Mouse (Mus musculus): Measurements from ENCODE around the gene Lhfp. TPM values are rescaled to one million over a fixed set of nuclear protein-coding genes. Genes with fewer than 3 reads are reported as not detected.
A peak's percentile ranks its signal among the peaks of the same experiment; 100 is the strongest.

Lhfp gene
- polyA plus RNA-seq, 1 experiment = 33.0 TPM

DNA sequence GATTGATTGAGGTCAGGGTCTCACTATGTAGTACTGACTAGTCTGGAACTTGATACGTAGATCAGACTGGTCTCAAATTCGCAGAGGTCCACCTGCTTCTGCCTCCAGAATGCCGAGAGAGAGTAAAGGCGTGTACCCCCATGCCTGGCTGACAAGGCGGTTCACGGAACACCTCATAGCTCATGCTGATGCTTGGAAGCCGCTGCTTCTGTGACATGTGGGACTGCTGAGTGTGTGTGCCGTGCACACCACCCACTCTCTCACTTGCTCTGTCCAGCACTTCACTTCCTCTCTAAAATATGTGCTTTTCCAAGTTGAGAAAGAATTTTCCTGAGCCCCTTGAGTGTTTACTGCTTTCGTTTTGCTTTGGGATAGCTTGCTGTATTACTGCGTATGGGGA, 15.1 kb downstream of the Lhfp start:
- Histone ChIP-seq H3K4me3 (ENCODE audit: insufficient read depth, poor library complexity, severe bottlenecking) (no peak overlapping the region), H3ac (ENCODE audit: control insufficient read depth, insufficient read length, low read depth) (no peak overlapping the region), H3K36me3 (ENCODE audit: control insufficient read depth, insufficient read depth) (no peaks in the 10 kb centered on the region), H3K79me2 (ENCODE audit: control insufficient read depth, insufficient read depth) (peaks cover 68% of the 10 kb centered on the region), H3K79me3 (ENCODE audit: low read depth) (peaks cover 29% of the 10 kb centered on the region), H3K27me3 (ENCODE audit: control insufficient read depth, insufficient read depth, insufficient read length) (no peaks in the 10 kb centered on the region)
- TF ChIP-seq MYOD1 (IDR thresholded peaks at IDR 0.05; ENCODE audit: control insufficient read depth, insufficient read length, low read depth) (no peak), CTCF (IDR thresholded peaks at IDR 0.05; ENCODE audit: control insufficient read depth, insufficient read depth, insufficient read length) (no peak), MAX (IDR thresholded peaks at IDR 0.05) (no peak), MYOG (IDR thresholded peaks at IDR 0.05; ENCODE audit: control insufficient read depth, extremely low read depth, insufficient read length) (no peak), USF1 (IDR thresholded peaks at IDR 0.05; ENCODE audit: low read depth) (no peak)

DNA sequence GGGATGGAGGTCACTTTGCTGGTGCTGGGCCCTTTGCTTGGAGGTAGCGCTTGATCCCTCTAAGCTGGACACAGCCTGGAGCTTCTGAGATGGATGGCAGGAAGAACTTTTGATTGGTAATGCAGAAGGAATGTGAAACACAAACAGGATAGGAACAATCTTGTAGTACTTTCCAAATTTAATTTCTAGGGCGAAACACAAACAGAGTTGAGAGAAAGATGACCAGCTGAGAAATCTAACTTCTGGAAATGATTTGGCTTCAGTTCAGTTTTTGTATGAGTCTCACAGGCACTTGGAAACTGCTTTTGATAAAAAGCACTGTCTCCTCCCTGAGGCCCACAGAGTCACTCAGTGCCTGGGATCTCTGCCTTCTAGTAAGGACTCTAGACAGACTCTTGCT, 18.6 kb downstream of the Lhfp start:
- peaks cover 75% of the 10 kb centered on the region for H3K79me2 ChIP-seq (ENCODE audit: control insufficient read depth, insufficient read depth)
- H3K79me3 ChIP-seq (ENCODE audit: low read depth) = peaks cover 30% of the 10 kb centered on the region
- no peaks in the 10 kb centered on the region for H3K27me3 ChIP-seq (ENCODE audit: control insufficient read depth, insufficient read depth, insufficient read length)
- no peak overlapping the region for H3ac ChIP-seq (ENCODE audit: control insufficient read depth, insufficient read length, low read depth)
- no peak overlapping the region for H3K4me3 ChIP-seq (ENCODE audit: insufficient read depth, poor library complexity, severe bottlenecking)
- no peak for TF ChIP-seq FOSL1 (IDR thresholded peaks at IDR 0.05; ENCODE audit: insufficient read depth, low read length, poor library complexity, severe bottlenecking)
- no peak for TF ChIP-seq USF1 (IDR thresholded peaks at IDR 0.05; ENCODE audit: low read depth)
- no peak for TF ChIP-seq MYOD1 (IDR thresholded peaks at IDR 0.05; ENCODE audit: control insufficient read depth, insufficient read length, low read depth)
- TF ChIP-seq CTCF (IDR thresholded peaks at IDR 0.05; ENCODE audit: control insufficient read depth, insufficient read depth, insufficient read length) = no peak
- no peak for TF ChIP-seq CEBPB (IDR thresholded peaks at IDR 0.05; ENCODE audit: low read depth)
- TF ChIP-seq MYOG (IDR thresholded peaks at IDR 0.05; ENCODE audit: control insufficient read depth, extremely low read depth, insufficient read length) = no peak
- no peak for TF ChIP-seq MAX (IDR thresholded peaks at IDR 0.05)
- no peaks in the 10 kb centered on the region for H3K36me3 ChIP-seq (ENCODE audit: control insufficient read depth, insufficient read depth)

DNA sequence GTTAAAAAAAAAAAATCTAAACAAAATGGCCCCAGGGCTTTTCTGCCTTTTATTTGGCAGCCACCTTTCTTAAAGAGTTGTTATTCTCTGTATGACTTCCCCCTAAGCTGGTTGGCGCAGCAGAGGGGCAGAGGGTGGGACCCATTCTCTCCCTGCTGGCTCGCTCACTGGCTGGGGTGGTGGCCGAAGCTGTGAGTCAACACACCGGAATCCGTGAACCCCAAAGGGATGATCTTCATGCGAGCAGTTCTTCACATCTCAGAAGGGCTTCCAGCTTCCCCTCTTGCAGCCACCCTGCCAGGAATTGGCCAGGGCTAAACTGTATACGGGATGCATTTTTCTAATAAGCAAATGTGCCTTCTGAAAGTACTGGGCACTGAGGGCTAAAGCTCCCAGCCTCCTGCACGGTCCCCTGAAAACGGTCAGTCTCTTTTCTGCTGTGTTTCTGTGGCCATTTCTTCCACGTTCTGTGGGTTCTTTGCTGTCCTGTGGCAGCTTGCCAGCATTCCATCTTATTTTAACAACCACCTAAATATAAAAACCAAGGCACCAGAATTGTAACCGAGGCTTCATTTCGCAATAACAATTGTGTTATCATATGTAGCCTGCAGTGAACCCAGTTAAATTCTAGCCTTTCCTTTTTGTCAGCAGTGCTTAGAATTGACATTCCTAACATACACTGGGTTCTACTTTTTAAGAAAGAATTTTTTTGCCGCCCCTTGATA, 22.3 kb downstream of the Lhfp start:
- Histone ChIP-seq H3ac (ENCODE audit: control insufficient read depth, insufficient read length, low read depth) (peak overlapping the region; percentile 37), H3K79me3 (ENCODE audit: low read depth) (peaks cover 34% of the 10 kb centered on the region), H3K36me3 (ENCODE audit: control insufficient read depth, insufficient read depth) (no peaks in the 10 kb centered on the region), H3K4me3 (ENCODE audit: insufficient read depth, poor library complexity, severe bottlenecking) (no peak overlapping the region), H3K27me3 (ENCODE audit: control insufficient read depth, insufficient read depth, insufficient read length) (no peaks in the 10 kb centered on the region), H3K79me2 (ENCODE audit: control insufficient read depth, insufficient read depth) (peaks cover 71% of the 10 kb centered on the region)
- TF ChIP-seq MYOG (IDR thresholded peaks at IDR 0.05; ENCODE audit: control insufficient read depth, extremely low read depth, insufficient read length) = no peak
- peak; percentile 99 for TF ChIP-seq CEBPB (IDR thresholded peaks at IDR 0.05; ENCODE audit: low read depth)
- TF ChIP-seq FOSL1 (IDR thresholded peaks at IDR 0.05; ENCODE audit: insufficient read depth, low read length, poor library complexity, severe bottlenecking) = peak; percentile 5

DNA sequence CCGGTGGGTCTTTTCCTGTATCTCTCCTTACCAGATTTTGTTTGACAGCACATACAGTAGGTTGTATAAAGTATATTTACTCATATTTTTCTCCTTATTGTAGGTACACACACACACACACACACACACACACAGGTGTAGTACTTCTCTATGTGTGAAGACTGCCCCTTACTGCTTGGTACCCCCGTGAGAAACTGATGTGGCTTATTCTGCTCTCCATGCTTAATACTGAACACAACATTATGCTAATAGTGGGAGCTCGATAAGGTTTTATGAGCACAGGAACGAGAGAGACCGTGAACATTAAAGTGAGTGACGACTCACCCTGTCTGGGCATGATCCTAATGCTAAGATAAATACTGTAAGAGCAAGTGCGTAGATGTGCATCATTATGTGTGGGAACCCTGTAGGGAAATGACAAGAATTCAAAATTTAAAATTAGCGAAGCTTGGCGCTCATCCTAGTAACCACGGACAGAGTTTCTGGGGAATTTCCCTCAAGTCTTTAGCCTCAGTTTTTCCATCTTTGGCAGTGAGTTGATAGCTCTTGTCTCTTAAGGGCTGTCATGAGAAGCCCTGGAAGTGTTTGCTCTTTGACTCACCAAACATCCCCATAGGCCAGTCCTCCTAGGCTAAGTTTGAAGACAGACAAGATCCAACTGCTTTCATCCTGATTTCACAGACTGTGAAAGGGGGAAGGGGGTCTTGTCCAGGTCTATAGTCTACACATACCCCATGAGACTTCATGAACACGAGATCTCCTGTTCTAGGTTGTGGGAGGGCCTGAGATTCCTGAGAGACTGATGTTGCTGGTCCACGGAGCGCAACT, 24.2 kb downstream of the Lhfp start:
- Histone ChIP-seq H3K4me3 (ENCODE audit: insufficient read depth, poor library complexity, severe bottlenecking) (no peak overlapping the region), H3K27me3 (ENCODE audit: control insufficient read depth, insufficient read depth, insufficient read length) (no peaks in the 10 kb centered on the region), H3ac (ENCODE audit: control insufficient read depth, insufficient read length, low read depth) (no peak overlapping the region), H3K79me2 (ENCODE audit: control insufficient read depth, insufficient read depth) (peaks cover 72% of the 10 kb centered on the region), H3K79me3 (ENCODE audit: low read depth) (peaks cover 32% of the 10 kb centered on the region), H3K36me3 (ENCODE audit: control insufficient read depth, insufficient read depth) (no peaks in the 10 kb centered on the region)
- TF ChIP-seq USF1 (IDR thresholded peaks at IDR 0.05; ENCODE audit: low read depth) (no peak), MYOG (IDR thresholded peaks at IDR 0.05; ENCODE audit: control insufficient read depth, extremely low read depth, insufficient read length) (no peak), MAX (IDR thresholded peaks at IDR 0.05) (no peak), MYOD1 (IDR thresholded peaks at IDR 0.05; ENCODE audit: control insufficient read depth, insufficient read length, low read depth) (no peak), CTCF (IDR thresholded peaks at IDR 0.05; ENCODE audit: control insufficient read depth, insufficient read depth, insufficient read length) (no peak)

DNA sequence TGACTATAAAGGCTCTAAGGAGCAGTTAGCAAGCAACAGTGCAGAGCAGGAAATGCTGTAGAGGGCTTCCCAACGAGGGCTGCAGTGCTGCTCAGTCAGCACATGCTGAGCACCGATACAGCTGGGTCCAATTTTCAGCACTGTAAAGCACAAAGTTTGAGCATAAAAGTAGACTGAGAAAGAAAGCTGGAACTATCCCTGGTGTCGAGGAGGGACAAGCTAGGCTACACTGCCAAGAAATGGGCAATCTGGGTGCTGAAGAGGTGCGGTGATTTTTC, 24.7 kb downstream of the Lhfp start:
- Histone ChIP-seq H3K36me3 (ENCODE audit: control insufficient read depth, insufficient read depth) (no peaks in the 10 kb centered on the region), H3K27me3 (ENCODE audit: control insufficient read depth, insufficient read depth, insufficient read length) (no peaks in the 10 kb centered on the region), H3ac (ENCODE audit: control insufficient read depth, insufficient read length, low read depth) (no peak overlapping the region), H3K79me3 (ENCODE audit: low read depth) (peaks cover 31% of the 10 kb centered on the region), H3K79me2 (ENCODE audit: control insufficient read depth, insufficient read depth) (peaks cover 70% of the 10 kb centered on the region), H3K4me3 (ENCODE audit: insufficient read depth, poor library complexity, severe bottlenecking) (no peak overlapping the region)
- TF ChIP-seq MAX (IDR thresholded peaks at IDR 0.05) (no peak), MYOD1 (IDR thresholded peaks at IDR 0.05; ENCODE audit: control insufficient read depth, insufficient read length, low read depth) (no peak), FOSL1 (IDR thresholded peaks at IDR 0.05; ENCODE audit: insufficient read depth, low read length, poor library complexity, severe bottlenecking) (no peak), CEBPB (IDR thresholded peaks at IDR 0.05; ENCODE audit: low read depth) (no peak), USF1 (IDR thresholded peaks at IDR 0.05; ENCODE audit: low read depth) (no peak), MYOG (IDR thresholded peaks at IDR 0.05; ENCODE audit: control insufficient read depth, extremely low read depth, insufficient read length) (no peak), CTCF (IDR thresholded peaks at IDR 0.05; ENCODE audit: control insufficient read depth, insufficient read depth, insufficient read length) (no peak)

All from C2C12 (cell line).